Mouse (Mus musculus): ENCODE results near the gene Fam120b. TPM values are rescaled to one million over a fixed set of nuclear protein-coding genes. Genes with fewer than 3 reads are reported as not detected.
"Not testable (repeated sequence)": the region's sequence is repeated elsewhere in the genome, so short reads cannot be mapped to it uniquely, and the experiment has no call there.

Fam120b gene
- polyA plus RNA-seq, 1 experiment from 2014 or later: 37.2 TPM

DNA sequence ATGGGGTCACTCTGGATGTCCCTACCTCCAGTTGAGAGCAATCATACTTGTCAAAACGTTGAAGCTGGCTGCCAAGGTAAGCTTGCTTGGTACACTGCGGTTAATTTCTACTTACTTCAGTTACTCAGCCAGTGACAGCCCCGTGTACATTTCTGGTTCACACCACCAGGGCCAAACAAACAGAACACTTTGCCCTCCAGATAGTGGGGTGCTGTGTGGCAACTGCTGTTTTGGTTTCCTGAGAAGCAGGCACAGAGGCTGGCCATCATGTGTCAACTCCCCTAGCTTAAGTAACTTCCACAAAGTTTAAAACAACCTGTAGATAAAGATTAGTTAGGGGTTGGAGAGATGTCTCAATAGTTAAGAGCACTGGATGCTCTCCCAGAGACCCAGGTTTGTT lies 38.7 kb downstream of the Fam120b start:
- no peak for ATAC-seq (ENCODE audit: insufficient read depth, low FRiP score, low TSS enrichment)
- no peak for DNase-seq (ENCODE audit: low spot score)

DNA sequence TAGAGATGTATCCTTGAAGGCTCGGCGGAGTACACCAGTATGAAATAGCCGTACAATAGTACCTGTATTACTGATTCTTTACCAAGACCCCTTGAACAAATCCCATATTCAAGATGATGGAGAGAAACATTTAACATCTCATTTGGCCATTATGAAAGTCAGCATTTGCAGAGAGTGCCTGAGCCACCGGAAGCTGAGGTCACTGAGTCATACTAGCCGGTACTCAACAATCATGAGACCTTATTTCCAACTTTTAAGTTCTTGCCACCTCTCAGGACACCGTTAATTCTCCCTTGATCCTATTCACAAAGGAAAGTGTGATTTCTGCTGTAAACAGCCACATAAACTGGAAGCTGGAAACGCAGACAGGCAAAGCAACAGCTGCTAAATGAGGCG lies 44.1 kb downstream of the Fam120b start:
- Histone ChIP-seq H3K27ac (ENCODE audit: low read depth, low read length) (peak overlapping the region; percentile 50; the same call in 1 of the 2 replicates), H3K4me3 (ENCODE audit: low read depth, low read length) (no peak overlapping the region), H3K4me1 (ENCODE audit: control insufficient read depth, insufficient read depth, low read length) (peaks cover 8% of the 10 kb centered on the region), H3K9ac (ENCODE audit: low read length) (no peak overlapping the region), H3K9me3 (ENCODE audit: control insufficient read depth, low read length) (no peaks in the 10 kb centered on the region), H3K27me3 (ENCODE audit: control insufficient read depth, insufficient read depth, low read length) (no peaks in the 10 kb centered on the region), H3K4me2 (ENCODE audit: low read depth) (no peak overlapping the region), H3K36me3 (ENCODE audit: control insufficient read depth, insufficient read depth, low read length) (no peaks in the 10 kb centered on the region)
- WGBS: 50% methylated on average over 8 of the region's 8 CpGs
- DNase-seq (ENCODE audit: low spot score) (no peak), ATAC-seq (ENCODE audit: insufficient read depth, low FRiP score, low TSS enrichment) (0 out of 2 replicates have a peak, but pooled peaks have one; percentile 6)

More for the DNA sequence above, 38.7 kb downstream of the Fam120b start:
- WGBS: 74% methylated on average over 3 of the region's 3 CpGs
- Histone ChIP-seq H3K9ac (ENCODE audit: low read length) (no peak overlapping the region), H3K4me2 (ENCODE audit: low read depth) (no peak overlapping the region), H3K27me3 (ENCODE audit: control insufficient read depth, insufficient read depth, low read length) (no peaks in the 10 kb centered on the region), H3K9me3 (ENCODE audit: control insufficient read depth, low read length) (no peaks in the 10 kb centered on the region), H3K4me1 (ENCODE audit: control insufficient read depth, insufficient read depth, low read length) (no peaks in the 10 kb centered on the region), H3K27ac (ENCODE audit: low read depth, low read length) (no peak overlapping the region), H3K36me3 (ENCODE audit: control insufficient read depth, insufficient read depth, low read length) (no peaks in the 10 kb centered on the region), H3K4me3 (ENCODE audit: low read depth, low read length) (no peak overlapping the region)

DNA sequence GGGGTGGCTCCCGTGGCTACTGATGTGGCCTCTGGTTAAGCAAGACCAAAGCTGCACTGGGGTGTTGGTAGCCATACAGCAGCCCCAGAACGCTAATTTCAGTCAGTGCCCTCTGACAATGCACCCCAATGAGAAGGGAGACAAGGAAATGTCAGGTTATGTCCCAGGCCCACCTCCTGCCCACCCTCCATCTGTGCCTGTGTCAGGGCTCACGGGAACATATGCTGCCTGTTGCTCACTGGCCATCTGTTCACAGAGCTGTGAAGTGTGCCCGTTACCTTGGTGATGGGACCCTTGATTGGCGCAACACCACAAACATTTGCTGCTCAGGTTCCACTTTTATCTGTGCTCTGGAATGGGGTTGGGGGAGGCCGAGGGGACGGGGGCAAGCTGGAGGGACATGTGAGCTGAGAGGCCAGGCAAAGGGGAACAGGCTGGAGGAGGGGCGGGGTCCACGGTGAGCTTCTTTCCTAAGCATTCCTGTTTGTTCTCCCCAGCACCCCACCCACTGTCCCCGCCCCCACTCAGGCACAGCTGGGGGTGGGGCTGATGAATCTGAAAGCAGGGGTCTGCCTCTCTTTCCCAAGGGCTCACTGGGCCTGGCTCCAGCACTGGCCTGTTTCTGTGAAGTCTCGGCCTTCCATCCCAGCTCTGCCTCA lies 44.6 kb downstream of the Fam120b start:
- H3K4me2 ChIP-seq (ENCODE audit: low read depth): peak overlapping the region; percentile 26; the same call in 1 of the 2 replicates
- ATAC-seq (ENCODE audit: insufficient read depth, low FRiP score, low TSS enrichment) (peak; percentile 95), DNase-seq (ENCODE audit: low spot score) (peak; percentile 65)
- WGBS: 3% methylated on average over 11 of the region's 11 CpGs
- H3K4me1 ChIP-seq (ENCODE audit: control insufficient read depth, insufficient read depth, low read length): peaks cover 8% of the 10 kb centered on the region
- H3K27ac ChIP-seq (ENCODE audit: low read depth, low read length): peak overlapping the region; percentile 50; the same call in 1 of the 2 replicates
- H3K9ac ChIP-seq (ENCODE audit: low read length): peak overlapping the region; percentile 31; the same call in 1 of the 2 replicates
- H3K36me3 ChIP-seq (ENCODE audit: control insufficient read depth, insufficient read depth, low read length): no peaks in the 10 kb centered on the region
- H3K27me3 ChIP-seq (ENCODE audit: control insufficient read depth, insufficient read depth, low read length): no peaks in the 10 kb centered on the region
- H3K4me3 ChIP-seq (ENCODE audit: low read depth, low read length): no peak overlapping the region
- H3K9me3 ChIP-seq (ENCODE audit: control insufficient read depth, low read length): no peaks in the 10 kb centered on the region

DNA sequence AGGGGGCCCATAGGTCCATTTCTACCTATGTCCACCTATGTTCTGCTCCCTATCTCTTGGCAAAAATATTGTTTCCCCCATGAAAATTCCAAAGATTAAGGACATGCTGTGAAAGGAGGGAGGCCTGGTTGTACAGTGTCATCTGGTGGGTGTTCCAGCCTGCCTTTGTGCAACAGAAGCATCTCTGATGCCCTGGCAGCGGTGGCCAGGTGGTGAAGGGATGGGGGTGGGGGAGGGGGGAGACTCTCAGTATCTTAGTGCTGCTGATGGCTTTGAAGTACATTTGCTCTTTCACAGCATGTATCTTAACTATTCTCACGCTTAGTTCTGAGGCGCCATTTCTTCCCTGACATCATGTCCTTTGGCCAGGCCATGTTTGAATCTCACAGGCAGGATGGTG lies 49.4 kb downstream of the Fam120b start:
- no peak for ATAC-seq (ENCODE audit: insufficient read depth, low FRiP score, low TSS enrichment)
- DNase-seq (ENCODE audit: low spot score): no peak
- peaks cover 7% of the 10 kb centered on the region for H3K4me1 ChIP-seq (ENCODE audit: control insufficient read depth, insufficient read depth, low read length)
- no peak overlapping the region for H3K27ac ChIP-seq (ENCODE audit: low read depth, low read length)
- 88% methylated on average over 3 of the region's 3 CpGs for WGBS
- no peak overlapping the region for H3K9ac ChIP-seq (ENCODE audit: low read length)
- no peak overlapping the region for H3K4me3 ChIP-seq (ENCODE audit: low read depth, low read length)
- H3K4me2 ChIP-seq (ENCODE audit: low read depth): no peak overlapping the region
- H3K27me3 ChIP-seq (ENCODE audit: control insufficient read depth, insufficient read depth, low read length): no peaks in the 10 kb centered on the region
- no peaks in the 10 kb centered on the region for H3K36me3 ChIP-seq (ENCODE audit: control insufficient read depth, insufficient read depth, low read length)
- no peaks in the 10 kb centered on the region for H3K9me3 ChIP-seq (ENCODE audit: control insufficient read depth, low read length)

DNA sequence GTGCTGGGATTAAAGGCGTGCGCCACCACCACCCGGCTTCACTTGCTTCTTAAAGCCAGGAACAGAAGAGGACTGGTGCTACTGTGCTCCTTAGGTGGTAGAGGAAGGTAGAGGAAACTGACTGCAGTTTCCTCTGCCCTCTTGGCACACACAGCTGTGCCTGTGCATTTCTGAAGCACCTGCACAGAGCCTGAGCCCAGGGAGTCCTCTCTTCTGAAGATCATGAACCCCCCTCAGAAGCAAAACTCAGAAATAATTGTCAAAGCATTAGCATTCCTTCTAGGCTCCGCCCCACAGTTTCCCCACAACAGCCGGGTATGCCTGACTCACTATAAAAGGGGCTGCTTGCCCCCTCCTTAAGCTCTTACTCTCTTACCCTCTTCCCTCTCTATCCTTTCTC lies 51.8 kb downstream of the Fam120b start:
- Histone ChIP-seq H3K4me1 (ENCODE audit: control insufficient read depth, insufficient read depth, low read length) (no peaks in the 10 kb centered on the region), H3K27me3 (ENCODE audit: control insufficient read depth, insufficient read depth, low read length) (no peaks in the 10 kb centered on the region), H3K4me2 (ENCODE audit: low read depth) (no peak overlapping the region), H3K27ac (ENCODE audit: low read depth, low read length) (no peak overlapping the region), H3K4me3 (ENCODE audit: low read depth, low read length) (no peak overlapping the region), H3K36me3 (ENCODE audit: control insufficient read depth, insufficient read depth, low read length) (no peaks in the 10 kb centered on the region), H3K9ac (ENCODE audit: low read length) (no peak overlapping the region), H3K9me3 (ENCODE audit: control insufficient read depth, low read length) (no peaks in the 10 kb centered on the region)
- no peak for ATAC-seq (ENCODE audit: insufficient read depth, low FRiP score, low TSS enrichment)
- 80% methylated on average over 5 of the region's 5 CpGs for WGBS
- DNase-seq (ENCODE audit: low spot score): no peak

DNA sequence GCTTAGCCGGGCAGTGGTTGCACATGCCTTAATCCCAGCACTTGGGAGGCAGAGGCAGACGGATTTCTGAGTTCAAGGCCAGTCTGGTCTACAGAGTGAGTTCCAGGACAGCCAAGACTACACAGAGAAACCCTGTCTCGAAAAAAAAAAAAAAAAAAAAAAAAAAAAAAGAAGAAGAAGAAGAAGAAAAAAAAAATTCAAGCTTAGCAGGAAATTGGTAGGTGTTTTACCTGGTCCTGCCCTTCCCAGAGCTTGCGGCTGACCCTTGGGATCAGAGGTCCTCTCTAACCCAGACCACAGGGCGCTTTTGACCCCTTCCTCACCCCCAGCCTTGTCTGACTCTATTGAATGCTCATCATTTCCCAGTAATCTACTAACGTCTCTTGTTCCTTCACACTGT lies 53.1 kb downstream of the Fam120b start:
- not testable (repeated sequence) for H3K4me2 ChIP-seq (ENCODE audit: low read depth); H3K36me3 ChIP-seq (ENCODE audit: control insufficient read depth, insufficient read depth, low read length); H3K4me1 ChIP-seq (ENCODE audit: control insufficient read depth, insufficient read depth, low read length); H3K9me3 ChIP-seq (ENCODE audit: control insufficient read depth, low read length); H3K27ac ChIP-seq (ENCODE audit: low read depth, low read length); ATAC-seq (ENCODE audit: insufficient read depth, low FRiP score, low TSS enrichment); H3K9ac ChIP-seq (ENCODE audit: low read length); DNase-seq (ENCODE audit: low spot score); H3K27me3 ChIP-seq (ENCODE audit: control insufficient read depth, insufficient read depth, low read length); H3K4me3 ChIP-seq (ENCODE audit: low read depth, low read length)
- WGBS: 73% methylated on average over 5 of the region's 6 CpGs

DNA sequence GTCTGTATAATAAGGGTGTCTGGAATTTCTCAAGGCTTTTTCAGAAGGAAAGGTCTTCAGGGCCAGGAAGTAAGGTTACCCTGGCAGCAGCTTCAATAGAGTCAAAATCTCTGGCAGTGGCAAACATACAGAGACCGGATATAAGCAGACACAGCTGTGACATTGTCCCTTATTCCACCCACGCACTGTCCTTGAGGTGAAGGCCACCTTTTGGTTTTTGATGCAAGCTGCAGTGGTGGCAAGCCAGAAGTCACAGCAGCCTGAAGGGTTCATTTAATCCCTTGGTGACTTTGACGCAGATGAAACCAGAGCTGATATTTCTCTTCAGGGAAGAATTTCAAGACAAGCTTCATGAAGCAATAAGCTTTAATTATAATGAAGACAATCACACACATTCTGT lies 53.6 kb downstream of the Fam120b start:
- no peak overlapping the region for H3K27ac ChIP-seq (ENCODE audit: low read depth, low read length)
- DNase-seq (ENCODE audit: low spot score): no peak
- no peak for ATAC-seq (ENCODE audit: insufficient read depth, low FRiP score, low TSS enrichment)
- WGBS: 89% methylated on average over 3 of the region's 3 CpGs
- H3K9ac ChIP-seq (ENCODE audit: low read length): no peak overlapping the region
- H3K4me3 ChIP-seq (ENCODE audit: low read depth, low read length): no peak overlapping the region
- no peaks in the 10 kb centered on the region for H3K9me3 ChIP-seq (ENCODE audit: control insufficient read depth, low read length)
- no peaks in the 10 kb centered on the region for H3K36me3 ChIP-seq (ENCODE audit: control insufficient read depth, insufficient read depth, low read length)
- no peaks in the 10 kb centered on the region for H3K4me1 ChIP-seq (ENCODE audit: control insufficient read depth, insufficient read depth, low read length)
- no peaks in the 10 kb centered on the region for H3K27me3 ChIP-seq (ENCODE audit: control insufficient read depth, insufficient read depth, low read length)
- H3K4me2 ChIP-seq (ENCODE audit: low read depth): no peak overlapping the region

DNA sequence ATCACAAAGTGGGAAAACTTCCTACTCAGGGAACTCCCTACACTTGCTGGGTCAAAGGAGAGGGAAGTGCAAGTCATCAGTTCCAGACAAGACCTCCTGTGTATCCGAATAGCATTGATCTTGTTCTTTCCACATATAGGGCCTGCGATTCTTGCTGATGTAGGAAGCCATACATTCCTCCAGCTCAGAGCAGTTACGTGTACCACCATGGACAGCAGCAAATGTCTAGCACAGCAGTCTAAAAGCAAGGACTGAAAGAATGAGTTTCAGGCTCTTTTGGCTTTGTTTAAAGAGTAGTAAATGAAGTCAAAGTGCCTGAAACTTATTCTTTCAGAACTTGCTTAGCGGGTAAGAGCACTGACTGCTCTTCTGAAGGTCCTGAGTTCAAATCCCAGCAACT lies 59.2 kb downstream of the Fam120b start:
- Histone ChIP-seq H3K4me1 (ENCODE audit: control insufficient read depth, insufficient read depth, low read length) (no peaks in the 10 kb centered on the region), H3K27ac (ENCODE audit: low read depth, low read length) (no peak overlapping the region), H3K36me3 (ENCODE audit: control insufficient read depth, insufficient read depth, low read length) (no peaks in the 10 kb centered on the region), H3K27me3 (ENCODE audit: control insufficient read depth, insufficient read depth, low read length) (no peaks in the 10 kb centered on the region), H3K9ac (ENCODE audit: low read length) (no peak overlapping the region), H3K4me2 (ENCODE audit: low read depth) (no peak overlapping the region), H3K4me3 (ENCODE audit: low read depth, low read length) (no peak overlapping the region), H3K9me3 (ENCODE audit: control insufficient read depth, low read length) (no peaks in the 10 kb centered on the region)
- ATAC-seq (ENCODE audit: insufficient read depth, low FRiP score, low TSS enrichment): no peak
- DNase-seq (ENCODE audit: low spot score): no peak
- 82% methylated on average over 4 of the region's 4 CpGs for WGBS

DNA sequence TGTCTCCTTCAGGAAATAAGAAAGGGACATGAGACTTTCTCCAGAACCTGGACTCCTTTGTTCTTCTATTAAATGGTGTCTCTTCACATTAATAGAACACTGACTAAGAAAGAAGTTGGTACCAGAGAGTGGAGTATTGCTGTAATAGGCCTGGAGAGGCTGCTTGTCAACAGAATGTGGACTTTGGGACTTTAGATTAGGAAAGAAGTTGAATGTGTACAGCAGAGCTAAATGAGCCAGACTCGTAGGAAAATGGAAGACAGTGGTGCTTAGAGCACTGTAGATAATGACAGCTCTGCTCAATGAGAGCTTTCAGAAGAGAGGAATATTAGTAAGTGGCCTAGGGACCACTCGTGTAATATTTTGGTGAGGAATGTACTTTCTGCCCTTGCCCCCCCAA lies 60.6 kb downstream of the Fam120b start:
- no peak overlapping the region for H3K4me3 ChIP-seq (ENCODE audit: low read depth, low read length)
- 84% methylated on average over 2 of the region's 2 CpGs for WGBS

More for the DNA sequence above, 60.6 kb downstream of the Fam120b start:
- no peaks in the 10 kb centered on the region for H3K27me3 ChIP-seq (ENCODE audit: control insufficient read depth, insufficient read depth, low read length)
- H3K9ac ChIP-seq (ENCODE audit: low read length): no peak overlapping the region
- H3K36me3 ChIP-seq (ENCODE audit: control insufficient read depth, insufficient read depth, low read length): no peaks in the 10 kb centered on the region
- H3K4me1 ChIP-seq (ENCODE audit: control insufficient read depth, insufficient read depth, low read length): no peaks in the 10 kb centered on the region
- H3K27ac ChIP-seq (ENCODE audit: low read depth, low read length): no peak overlapping the region
- ATAC-seq (ENCODE audit: insufficient read depth, low FRiP score, low TSS enrichment) (no peak), DNase-seq (ENCODE audit: low spot score) (no peak)
- no peak overlapping the region for H3K4me2 ChIP-seq (ENCODE audit: low read depth)
- H3K9me3 ChIP-seq (ENCODE audit: control insufficient read depth, low read length): no peaks in the 10 kb centered on the region

Data from neural tube, embryonic 11.5 days (tissue).